Comparison of ENCODE assay signal across 8 mouse cellular contexts in the genomic region with DNA sequence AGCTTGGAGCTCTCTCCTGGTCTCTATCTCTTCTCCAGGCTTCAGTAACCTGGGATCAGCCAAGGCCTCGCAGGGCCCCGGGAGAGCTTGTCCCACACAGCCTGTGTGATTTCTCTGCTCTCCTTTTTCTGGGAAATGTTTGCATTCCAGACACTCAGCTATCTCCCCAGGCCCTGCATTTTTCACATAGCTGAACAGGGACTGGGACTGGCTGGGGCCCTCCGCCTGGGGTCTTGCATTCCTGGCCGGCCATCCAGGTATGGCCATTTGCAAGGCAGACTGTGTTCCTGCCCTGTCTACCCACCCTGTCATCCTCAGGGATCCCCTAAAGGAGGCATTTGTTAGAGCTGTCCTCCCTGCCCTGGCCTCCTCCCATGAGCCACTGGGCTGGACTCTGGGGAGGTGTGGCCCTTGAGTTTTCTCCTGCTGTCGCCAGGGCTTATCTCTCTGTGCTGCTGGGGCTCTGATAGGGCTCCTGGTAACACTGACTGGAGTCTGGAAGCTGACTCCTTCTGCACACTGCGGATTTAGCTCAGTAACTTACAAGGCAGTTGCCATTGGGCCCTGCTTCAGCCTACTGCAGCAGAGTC. TPM values are rescaled to one million over a fixed set of nuclear protein-coding genes. Genes with fewer than 3 reads are reported as not detected.
DNase-seq lines count a peak whose midpoint lies in the region; ATAC-seq lines count a peak whose summit lies in the region.

No protein-coding gene starts in this region.

- peak overlapping the region; percentile 93 for H3K27ac ChIP-seq in intestine, embryonic 16.5 days (ENCODE audit: low read length)

- peak overlapping the region; percentile 57 for H3K9ac ChIP-seq in intestine, embryonic 16.5 days (ENCODE audit: low read depth, low read length)

- peak; percentile 91 for ATAC-seq in erythroblast, adult 5-6 weeks (replicated peaks; ENCODE audit: low FRiP score, poor library complexity, severe bottlenecking)
- peak; percentile 65 for ATAC-seq in intestine, embryonic 16.5 days
- no peak for ATAC-seq in frontal cortex, adult (ENCODE audit: low TSS enrichment)

- peaks cover 60% of the 10 kb centered on the region for H3K4me1 ChIP-seq in intestine, embryonic 16.5 days (ENCODE audit: control insufficient read depth, insufficient read depth, low read length)

- peaks cover 22% of the 10 kb centered on the region for H3K36me3 ChIP-seq in intestine, embryonic 16.5 days (ENCODE audit: control insufficient read depth, insufficient read depth, low read length)

- peak overlapping the region; percentile 7; the same call in 1 of the 2 replicates for H3K4me3 ChIP-seq in intestine, embryonic 16.5 days (ENCODE audit: low read length)

- 10% methylated on average over 6 of the region's 6 CpGs for WGBS in intestine, embryonic 16.5 days

- H3K27me3 ChIP-seq in intestine, embryonic 16.5 days (replicated peaks; ENCODE audit: control insufficient read depth, insufficient read depth, low read length) = no peaks in the 10 kb centered on the region

- H3K9me3 ChIP-seq in intestine, embryonic 16.5 days (ENCODE audit: control insufficient read depth, low read length) = no peaks in the 10 kb centered on the region

- peak; percentile 38 for DNase-seq in spleen, adult 12 weeks (ENCODE audit: low spot score)
- no peak for DNase-seq in spleen, postnatal 14 days (ENCODE audit: low spot score in 2 of 2)
- peak; percentile 33 for DNase-seq in lung, postnatal 14 days
- no peak for DNase-seq in left cerebral cortex, adult 11 months (ENCODE audit: low spot score)
- no peak for DNase-seq in right cerebral cortex, postnatal 4 days

- H3K4me2 ChIP-seq in intestine, embryonic 16.5 days (ENCODE audit: low read depth, low read length) = peak overlapping the region; percentile 40

RNA-seq across cellular contexts. Expression of a gene that starts 16.1 kb away (rescaled TPM):
- not detected in 2 replicates for total RNA-seq in erythroblast, adult 5-6 weeks (2015; ENCODE audit: low replicate concordance)
- not detected in 2 replicates for total RNA-seq in erythroblast, adult 5-6 weeks (2017; ENCODE audit: low replicate concordance)
- polyA plus RNA-seq in intestine, embryonic 16.5 days (2015; fragmentation: Nextera tagmentation; extraction: Ambion mirVana) = 168 and 230 TPM in 2 replicates

RNA-seq across cellular contexts. Expression of a gene that starts 18.2 kb away (rescaled TPM):
- total RNA-seq in erythroblast, adult 5-6 weeks (2015; ENCODE audit: low replicate concordance) = 3.3 and 5.4 TPM in 2 replicates
- total RNA-seq in erythroblast, adult 5-6 weeks (2017; ENCODE audit: low replicate concordance) = 0.34 TPM in 1 of 2 replicates, not detected in the other
- 102 and 107 TPM in 2 replicates for polyA plus RNA-seq in intestine, embryonic 16.5 days (2015; fragmentation: Nextera tagmentation; extraction: Ambion mirVana)

RNA-seq across cellular contexts. Expression of a gene that starts 27.5 kb away (rescaled TPM):
- 1.7 and 5.6 TPM in 2 replicates for total RNA-seq in erythroblast, adult 5-6 weeks (2015; ENCODE audit: low replicate concordance)
- total RNA-seq in erythroblast, adult 5-6 weeks (2017; ENCODE audit: low replicate concordance) = 1.4 and 2.2 TPM in 2 replicates
- polyA plus RNA-seq in intestine, embryonic 16.5 days (2015; fragmentation: Nextera tagmentation; extraction: Ambion mirVana) = 34.2 and 37.7 TPM in 2 replicates

RNA-seq across cellular contexts. Expression of a gene that starts 28.6 kb away (rescaled TPM):
- 4.0 and 4.8 TPM in 2 replicates for total RNA-seq in erythroblast, adult 5-6 weeks (2015; ENCODE audit: low replicate concordance)
- 2.0 and 3.1 TPM in 2 replicates for total RNA-seq in erythroblast, adult 5-6 weeks (2017; ENCODE audit: low replicate concordance)
- 11.2 and 11.7 TPM in 2 replicates for polyA plus RNA-seq in intestine, embryonic 16.5 days (2015; fragmentation: Nextera tagmentation; extraction: Ambion mirVana)

RNA-seq across cellular contexts. Expression of a gene that starts 57.7 kb away (rescaled TPM):
- total RNA-seq in erythroblast, adult 5-6 weeks (2015; ENCODE audit: low replicate concordance) = 14.2 and 17.9 TPM in 2 replicates
- 17.1 and 19.2 TPM in 2 replicates for total RNA-seq in erythroblast, adult 5-6 weeks (2017; ENCODE audit: low replicate concordance)
- 1.6 and 3.1 TPM in 2 replicates for polyA plus RNA-seq in intestine, embryonic 16.5 days (2015; fragmentation: Nextera tagmentation; extraction: Ambion mirVana)

Comparison
In these comparisons a context has a peak if more than half of its experiments do, and no peak if none do; other contexts are left out.
1. DNase-seq: peak in spleen, adult 12 weeks (single experiment) and lung, postnatal 14 days (single experiment); none in spleen, postnatal 14 days (0 of 2), left cerebral cortex, adult 11 months (single experiment) and right cerebral cortex, postnatal 4 days (single experiment).